Mouse (Mus musculus) frontal cortex, postnatal 14 days (tissue): ENCODE results near the gene Fev.

Experiments
- DNase-seq, 2 experiments: peaks; one replicate each; pipeline ENCODE4 v3.0.0; 2022; ENCODE audit warnings: low spot score in 2 of 2

The Fev gene

GRCm38 (mm10) chr1:74885369-74886042 is at the start of gene Fev:
Fev (minus strand) TSS chr1:74885419.
- DNase-seq = no peak

GRCm38 (mm10) chr1:74927621-74928296 is 42.5 kb upstream of the Fev start:
- DNase-seq = no peak

GRCm38 (mm10) chr1:74926721-74927120 is 41.5 kb upstream of the Fev start:
- peak in 1 of 2 experiments; percentile 17 for DNase-seq

- DNase-seq = no peak
Measured at GRCm38 (mm10) chr1:74924464-74924863, 39.2 kb upstream of the Fev start.

- no peak for DNase-seq
Measured at GRCm38 (mm10) chr1:74915706-74916105, 30.5 kb upstream of the Fev start.

- DNase-seq = no peak
Measured at GRCm38 (mm10) chr1:74902191-74902590, 17.0 kb upstream of the Fev start.

GRCm38 (mm10) chr1:74901686-74902085 is 16.5 kb upstream of the Fev start:
- DNase-seq = peak in 1 of 2 experiments; percentile 55

- no peak for DNase-seq
Measured at GRCm38 (mm10) chr1:74900341-74901285, 15.4 kb upstream of the Fev start.

- no peak for DNase-seq
Measured at GRCm38 (mm10) chr1:74898656-74899431, 13.6 kb upstream of the Fev start.

GRCm38 (mm10) chr1:74897976-74898375 is 12.8 kb upstream of the Fev start:
- no peak for DNase-seq

GRCm38 (mm10) chr1:74894966-74895365 is 9.7 kb upstream of the Fev start:
- peak in 1 of 2 experiments; percentile 51 for DNase-seq

- DNase-seq = no peak
Measured at GRCm38 (mm10) chr1:74893134-74893855, 8.1 kb upstream of the Fev start, which contains the start of gene Cryba2. Cryba2 (minus strand) TSS chr1:74893143.

GRCm38 (mm10) chr1:74892351-74893133 is 7.3 kb upstream of the Fev start:
- no peak for DNase-seq

GRCm38 (mm10) chr1:74891513-74891912 is 6.3 kb upstream of the Fev start:
- DNase-seq = no peak

- no peak for DNase-seq
Measured at GRCm38 (mm10) chr1:74884196-74885141, 750 bp downstream of the Fev start.

- no peak for DNase-seq
Measured at GRCm38 (mm10) chr1:74883441-74883840, 1.8 kb downstream of the Fev start.

- no peak for DNase-seq
Measured at GRCm38 (mm10) chr1:74882828-74883227, 2.4 kb downstream of the Fev start.

GRCm38 (mm10) chr1:74882055-74882734 is 3.0 kb downstream of the Fev start:
- DNase-seq = no peak
